Mouse (Mus musculus) midbrain, embryonic 14.5 days (tissue): Measurements from ENCODE around the gene Fcho1. TPM values are rescaled to one million over a fixed set of nuclear protein-coding genes. Genes with fewer than 3 reads are reported as not detected.

Experiments used
- ATAC-seq: fragments of 200-750 bp; cut with Nextera tagmentation; 2 replicates; pipeline ENCODE4 v1.8.0; 2017; ENCODE audit warnings: moderate number of reproducible peaks, moderate library complexity; ENCODE audit not compliant: low FRiP score, low TSS enrichment
- DNase-seq: peaks from one replicate; pipeline ENCODE4 v3.0.0-alpha.2; 2015
- H3K27ac ChIP-seq: fragments of 300-500 bp; sonication (generic); replicated peaks from 2 replicates; pipeline ENCODE4 v1.5.1; 2014; ENCODE audit warnings: mild to moderate bottlenecking, low read depth, low read length, moderate library complexity
- H3K27me3 ChIP-seq: fragments of 300-500 bp; sonication (generic); 2 replicates; pipeline ENCODE4 v1.6.1; 2014; ENCODE audit warnings: low read length, control low read depth, mixed read lengths; ENCODE audit not compliant: control insufficient read depth, insufficient read depth
- H3K36me3 ChIP-seq: fragments of 300-500 bp; sonication (generic); 2 replicates; pipeline ENCODE4 v1.6.1; 2014; ENCODE audit warnings: low read length, control low read depth; ENCODE audit not compliant: control insufficient read depth, insufficient read depth
- H3K4me1 ChIP-seq: fragments of 300-500 bp; sonication (generic); 2 replicates; pipeline ENCODE4 v1.6.1; 2014; ENCODE audit warnings: mild to moderate bottlenecking, antibody characterized with exemption, low read length, control low read depth; ENCODE audit not compliant: control insufficient read depth, insufficient read depth
- H3K4me2 ChIP-seq: fragments of 300-500 bp; sonication (generic); 2 replicates; pipeline ENCODE4 v1.6.1; 2014; ENCODE audit warnings: mild to moderate bottlenecking, low read length, moderate library complexity
- H3K4me3 ChIP-seq: fragments of 300-500 bp; sonication (generic); replicated peaks from 2 replicates; pipeline ENCODE4 v1.5.1; 2014; ENCODE audit warnings: low read depth, low read length
- H3K9ac ChIP-seq: fragments of 300-500 bp; sonication (generic); replicated peaks from 2 replicates; pipeline ENCODE4 v1.6.1; 2014; ENCODE audit warnings: mild to moderate bottlenecking, low read length, moderate library complexity
- H3K9me3 ChIP-seq: fragments of 300-500 bp; sonication (generic); 2 replicates; pipeline ENCODE4 v1.6.1; 2016; ENCODE audit warnings: low read length, control low read depth, mixed read lengths; ENCODE audit not compliant: control insufficient read depth
- WGBS: fragments of 180-500 bp; shearing (Covaris S2); extraction: QIAGEN DNeasy Blood & Tissue Kit; methylation state at CpG from one replicate; pipeline ENCODE4 v1.1.7; 2014; 5-methylcytosine and 5-hydroxymethylcytosine counted together
- polyA plus RNA-seq: library from polyadenylated mRNA; unstranded; fragments of >200 nt; fragmentation: Nextera tagmentation; extraction: Ambion mirVana; gene quantifications from 2 replicates; pipeline ENCODE4 v1.2.1, GENCODE M21; 2014

Fcho1 gene
- polyA plus RNA-seq, 1 experiment from 2014 or later, result 74.6 TPM

- H3K36me3 ChIP-seq, result no peaks in the 10 kb centered on the region
- peaks cover 40% of the 10 kb centered on the region for H3K4me1 ChIP-seq
- WGBS, result 76% methylated on average over 4 of the region's 4 CpGs
- H3K27me3 ChIP-seq, result no peaks in the 10 kb centered on the region
- H3K9me3 ChIP-seq, result no peaks in the 10 kb centered on the region
- H3K27ac ChIP-seq, result no peak overlapping the region
- ATAC-seq, result no peak
- H3K4me3 ChIP-seq, result peak overlapping the region; percentile 75
- peak overlapping the region; percentile 77 for H3K4me2 ChIP-seq
- no peak for DNase-seq
- peak overlapping the region; percentile 92; the same call in 1 of the 2 replicates for H3K9ac ChIP-seq
These were observed 1.1 kb downstream of the Fcho1 start for GRCm38 (mm10) chr8:71724389-71724788.

GRCm38 (mm10) chr8:71723047-71723551, 2.4 kb downstream of the Fcho1 start:
- ATAC-seq, result no peak
- Histone ChIP-seq H3K36me3 (peaks cover 1% of the 10 kb centered on the region; the same call in 1 of the 2 replicates), H3K27ac (no peak overlapping the region), H3K9me3 (no peaks in the 10 kb centered on the region), H3K9ac (no peak overlapping the region), H3K27me3 (no peaks in the 10 kb centered on the region), H3K4me2 (no peak overlapping the region), H3K4me3 (no peak overlapping the region), H3K4me1 (peaks cover 53% of the 10 kb centered on the region)
- DNase-seq, result no peak
- WGBS, result 71% methylated on average over 14 of the region's 14 CpGs

- peak; percentile 82 for ATAC-seq
- Histone ChIP-seq H3K9me3 (no peaks in the 10 kb centered on the region), H3K27ac (peak overlapping the region; percentile 87), H3K4me3 (no peak overlapping the region; the same call in 1 of the 2 replicates), H3K36me3 (peaks cover 31% of the 10 kb centered on the region), H3K4me2 (peak overlapping the region; percentile 42), H3K9ac (no peak overlapping the region; the same call in 1 of the 2 replicates), H3K4me1 (peaks cover 55% of the 10 kb centered on the region), H3K27me3 (no peaks in the 10 kb centered on the region)
- 19% methylated on average over 7 of the region's 7 CpGs for WGBS
- DNase-seq, result peak; percentile 95
These were observed 5.5 kb downstream of the Fcho1 start for GRCm38 (mm10) chr8:71719928-71720457.

- Histone ChIP-seq H3K27ac (peak overlapping the region; percentile 87), H3K27me3 (no peaks in the 10 kb centered on the region), H3K4me2 (peak overlapping the region; percentile 42; the same call in 1 of the 2 replicates), H3K9ac (no peak overlapping the region; the same call in 1 of the 2 replicates), H3K9me3 (no peaks in the 10 kb centered on the region), H3K4me1 (peaks cover 51% of the 10 kb centered on the region), H3K36me3 (peaks cover 38% of the 10 kb centered on the region), H3K4me3 (no peak overlapping the region)
- ATAC-seq (peak; percentile 14; the same call in 1 of the 2 replicates), DNase-seq (peak; percentile 63)
- 39% methylated on average over 4 of the region's 4 CpGs for WGBS
These were observed 6.3 kb downstream of the Fcho1 start for GRCm38 (mm10) chr8:71719218-71719617.

- Histone ChIP-seq H3K9me3 (no peaks in the 10 kb centered on the region), H3K4me1 (peaks cover 45% of the 10 kb centered on the region), H3K9ac (no peak overlapping the region), H3K36me3 (peaks cover 48% of the 10 kb centered on the region), H3K27me3 (no peaks in the 10 kb centered on the region), H3K4me2 (no peak overlapping the region), H3K27ac (no peak overlapping the region), H3K4me3 (no peak overlapping the region)
- 26% methylated on average over 3 of the region's 3 CpGs for WGBS
- peak; percentile 49 for DNase-seq
- ATAC-seq, result no peak
These were observed 7.3 kb downstream of the Fcho1 start for GRCm38 (mm10) chr8:71718252-71718651.

- ATAC-seq, result no peak
- H3K4me2 ChIP-seq, result no peak overlapping the region
- peaks cover 40% of the 10 kb centered on the region for H3K4me1 ChIP-seq
- H3K9me3 ChIP-seq, result no peaks in the 10 kb centered on the region
- WGBS, result 91% methylated on average over 12 of the region's 12 CpGs
- peaks cover 60% of the 10 kb centered on the region for H3K36me3 ChIP-seq
- no peak overlapping the region for H3K4me3 ChIP-seq
- no peak overlapping the region for H3K9ac ChIP-seq
- no peaks in the 10 kb centered on the region for H3K27me3 ChIP-seq
- no peak for DNase-seq
- no peak overlapping the region for H3K27ac ChIP-seq
These were observed 8.4 kb downstream of the Fcho1 start for GRCm38 (mm10) chr8:71717096-71717495.

- 90% methylated on average over 13 of the region's 13 CpGs for WGBS
- no peaks in the 10 kb centered on the region for H3K9me3 ChIP-seq
- no peak for ATAC-seq
- no peak overlapping the region for H3K4me3 ChIP-seq
- no peaks in the 10 kb centered on the region for H3K27me3 ChIP-seq
- no peak overlapping the region for H3K4me2 ChIP-seq
- DNase-seq, result no peak
- H3K36me3 ChIP-seq, result peaks cover 64% of the 10 kb centered on the region
- no peak overlapping the region for H3K27ac ChIP-seq
- no peak overlapping the region for H3K9ac ChIP-seq
- H3K4me1 ChIP-seq, result peaks cover 37% of the 10 kb centered on the region
These were observed 8.9 kb downstream of the Fcho1 start for GRCm38 (mm10) chr8:71716561-71717053.

GRCm38 (mm10) chr8:71715531-71715930, 10.0 kb downstream of the Fcho1 start:
- Histone ChIP-seq H3K36me3 (peaks cover 71% of the 10 kb centered on the region), H3K27me3 (no peaks in the 10 kb centered on the region), H3K9ac (no peak overlapping the region), H3K4me2 (no peak overlapping the region), H3K4me3 (no peak overlapping the region), H3K27ac (no peak overlapping the region), H3K9me3 (no peaks in the 10 kb centered on the region), H3K4me1 (peaks cover 27% of the 10 kb centered on the region)
- no peak for ATAC-seq
- peak; percentile 36 for DNase-seq
- WGBS, result 60% methylated on average over 8 of the region's 8 CpGs

- Histone ChIP-seq H3K4me2 (no peak overlapping the region), H3K27me3 (0 out of 2 replicates have a peak, but pooled peaks cover 3% of the 10 kb centered on the region), H3K4me1 (peaks cover 7% of the 10 kb centered on the region; the same call in 1 of the 2 replicates), H3K4me3 (no peak overlapping the region), H3K36me3 (peaks cover 71% of the 10 kb centered on the region), H3K9ac (no peak overlapping the region), H3K27ac (no peak overlapping the region), H3K9me3 (no peaks in the 10 kb centered on the region)
- DNase-seq (no peak), ATAC-seq (no peak)
- 85% methylated on average over 2 of the region's 2 CpGs for WGBS
These were observed 13.9 kb downstream of the Fcho1 start for GRCm38 (mm10) chr8:71711574-71711973.
